Mouse (Mus musculus): ENCODE data around the gene Olfr1310.
"Not testable (repeated sequence)": the region's sequence is repeated elsewhere in the genome, so short reads cannot be mapped to it uniquely, and the experiment has no call there.

The Olfr1310 gene

DNA sequence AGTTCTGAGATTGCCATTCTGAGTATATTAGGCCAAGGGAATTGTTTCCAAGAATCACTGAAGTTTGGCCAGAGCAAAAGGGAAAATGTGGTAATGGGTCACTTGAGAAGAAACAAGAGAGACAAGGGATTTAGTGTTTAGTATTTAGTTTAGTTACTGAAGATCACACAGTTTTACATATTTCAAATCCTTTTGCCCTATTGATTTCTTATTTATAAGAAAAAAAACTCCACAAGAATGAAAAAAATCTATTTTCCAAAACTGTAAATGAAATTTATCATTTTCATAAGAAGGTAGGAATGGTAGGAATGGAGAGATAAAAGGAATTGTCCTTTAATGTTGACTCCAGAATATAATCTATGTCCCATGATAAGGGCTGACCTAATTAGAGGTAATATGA, at the start of gene Olfr1310:
Gene Olfr1310, minus strand, starts transcription at position 101 of the 400 bp plus-strand sequence.
- DNase-seq = no peak

DNA sequence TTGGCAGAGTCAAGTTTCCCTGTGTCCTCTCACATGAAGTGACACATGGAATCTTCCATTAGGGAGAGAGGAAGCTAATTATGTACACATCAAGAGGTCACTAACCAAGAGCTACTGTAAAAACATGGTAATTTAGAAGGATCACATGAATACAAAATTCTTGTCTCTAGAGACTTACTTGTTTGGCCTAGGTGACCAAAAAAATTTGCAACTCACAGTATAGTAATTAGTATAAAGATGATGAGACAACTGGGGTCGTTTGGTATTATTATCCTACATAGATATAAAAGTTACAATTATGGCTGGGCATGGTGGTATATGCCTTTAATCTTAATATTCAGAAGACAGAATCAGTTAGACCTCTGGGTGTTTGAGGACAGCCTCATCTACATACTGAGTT, 37.6 kb upstream of the Olfr1310 start, which contains the start of gene Olfr1312:
Gene Olfr1312, minus strand, starts transcription at position 101 of the 400 bp plus-strand sequence.
- no peak for DNase-seq

DNA sequence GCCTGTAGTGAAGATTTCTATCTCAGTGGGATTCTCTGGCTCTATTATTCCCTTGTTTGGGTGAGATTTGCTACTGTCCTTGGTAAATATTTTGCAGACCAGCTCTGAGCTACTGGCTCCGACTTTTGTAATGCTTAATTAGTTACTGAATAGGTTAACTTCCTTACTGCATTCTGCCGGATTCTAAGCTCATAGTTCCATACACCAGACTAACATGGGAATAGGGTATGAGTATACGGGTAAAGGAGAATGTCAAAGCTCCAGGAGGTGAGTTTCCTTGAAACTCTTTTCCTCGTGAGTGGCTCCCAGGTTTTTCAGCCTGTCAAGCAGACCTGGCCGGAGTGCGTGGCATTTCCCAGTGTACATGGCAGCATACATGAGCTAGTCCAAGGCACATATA, 14.5 kb upstream of the Olfr1310 start:
- DNase-seq = not testable (repeated sequence)

GRCm38 (mm10) chr2:112024312-112024711, 11.8 kb upstream of the Olfr1310 start, which contains the start of gene Olfr1311:
Gene Olfr1311, minus strand, starts transcription at chr2:112024412.
- no peak for DNase-seq

- no peak for DNase-seq
These were observed 2.4 kb upstream of the Olfr1310 start for GRCm38 (mm10) chr2:112014900-112015299.

DNA sequence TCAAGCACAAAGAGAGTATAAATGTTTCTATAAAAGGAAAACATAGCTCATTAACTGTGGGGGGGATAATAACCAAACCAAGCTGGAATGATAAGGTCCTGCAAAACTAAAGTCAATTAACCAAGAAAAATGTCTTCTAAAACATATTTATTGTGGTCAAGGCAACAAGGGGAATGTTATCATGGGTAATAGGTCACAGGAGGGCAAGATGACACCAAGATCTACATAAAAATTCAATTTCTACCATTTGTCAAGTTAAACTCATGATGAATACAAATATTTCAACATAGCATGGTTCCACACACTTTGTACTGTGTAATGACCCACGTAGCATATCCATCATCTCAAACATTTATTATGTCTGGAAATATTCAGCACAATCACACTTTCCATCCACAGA, 22.3 kb downstream of the Olfr1310 start, which contains the start of gene Olfr1309:
Gene Olfr1309, minus strand, starts transcription at position 101 of the 400 bp plus-strand sequence.
- no peak for DNase-seq

GRCm38 (mm10) chr2:111964844-111965243, 47.7 kb downstream of the Olfr1310 start, which contains the start of gene Olfr1308:
Gene Olfr1308, minus strand, starts transcription at chr2:111964944.
- no peak for DNase-seq

Data from retina, postnatal 1 day (tissue).